Mouse (Mus musculus) liver, embryonic 14.5 days (tissue): ENCODE data around the gene Coro2a.

Experiments
- CTCF ChIP-seq: IDR thresholded peaks from 2 replicates; pipeline ENCODE4 v1.5.1; 2016; ENCODE audit warnings: antibody characterized with exemption, low read depth, control low read depth
- EP300 ChIP-seq: IDR thresholded peaks from 2 replicates; pipeline ENCODE4 v1.6.1; 2016; ENCODE audit warnings: antibody characterized with exemption, low read depth

DNA sequence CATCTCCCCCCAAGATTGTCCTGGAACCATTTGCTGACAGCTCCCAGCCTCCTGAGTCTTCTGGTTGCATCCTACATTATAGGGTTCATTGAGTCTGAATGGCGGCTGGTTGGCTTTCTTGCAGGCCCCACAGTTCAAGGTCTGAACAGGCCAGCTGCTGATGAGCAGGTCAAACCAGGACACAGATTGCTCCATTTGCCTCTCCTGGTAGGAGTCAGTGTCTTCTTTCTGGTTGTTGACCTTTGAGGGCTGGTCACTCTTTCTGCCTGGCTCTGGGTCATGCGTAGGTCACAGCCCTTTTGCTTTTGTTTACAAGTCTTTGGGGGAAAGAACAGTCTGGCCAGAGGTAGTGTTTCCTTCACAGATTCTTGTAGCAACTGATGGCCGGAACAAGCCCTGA is 103.5 kb downstream of the Coro2a start:
- TF ChIP-seq CTCF (no peak), EP300 (no peak)
